Mouse (Mus musculus) embryonic facial prominence, embryonic 11.5 days (tissue): ENCODE measurements around the gene Ciita. TPM values are rescaled to one million over a fixed set of nuclear protein-coding genes. Genes with fewer than 3 reads are reported as not detected.

Experiments
- ATAC-seq: fragments of 200-750 bp; cut with Nextera tagmentation; replicated peaks from 2 replicates; pipeline ENCODE4 v1.8.0; 2017; ENCODE audit warnings: low read depth; ENCODE audit not compliant: insufficient number of reproducible peaks, low FRiP score, low TSS enrichment
- DNase-seq: peaks from one replicate; pipeline ENCODE4 v3.0.0-alpha.2; 2015; ENCODE audit warnings: low spot score
- H3K27ac ChIP-seq: fragments of 300-500 bp; sonication (generic); replicated peaks from 2 replicates; pipeline ENCODE4 v1.5.1; 2014; ENCODE audit warnings: mild to moderate bottlenecking, low read depth, low read length, control low read depth
- H3K27me3 ChIP-seq: fragments of 300-500 bp; sonication (generic); 2 replicates; pipeline ENCODE4 v1.6.1; 2014; ENCODE audit warnings: mild to moderate bottlenecking, low read length, moderate library complexity, mixed read lengths; ENCODE audit not compliant: control insufficient read depth, insufficient read depth
- H3K36me3 ChIP-seq: fragments of 300-500 bp; sonication (generic); replicated peaks from 2 replicates; pipeline ENCODE4 v1.6.1; 2014; ENCODE audit warnings: low read depth, mild to moderate bottlenecking, low read length, moderate library complexity, mixed read lengths; ENCODE audit not compliant: control insufficient read depth, insufficient read depth
- H3K4me1 ChIP-seq: fragments of 300-500 bp; sonication (generic); 2 replicates; pipeline ENCODE4 v1.6.1; 2014; ENCODE audit warnings: low read length, mixed read lengths; ENCODE audit not compliant: control insufficient read depth, insufficient read depth
- H3K4me2 ChIP-seq: fragments of 300-500 bp; sonication (generic); 2 replicates; pipeline ENCODE4 v1.6.1; 2014; ENCODE audit warnings: low read depth, mild to moderate bottlenecking, control low read depth, low read length, moderate library complexity
- H3K4me3 ChIP-seq: fragments of 300-500 bp; sonication (generic); 2 replicates; pipeline ENCODE4 v1.5.1; 2014; ENCODE audit warnings: low read depth, low read length, control low read depth
- H3K9ac ChIP-seq: fragments of 300-500 bp; sonication (generic); replicated peaks from 2 replicates; pipeline ENCODE4 v1.6.1; 2014; ENCODE audit warnings: mild to moderate bottlenecking, control low read depth, low read length
- H3K9me3 ChIP-seq: fragments of 300-500 bp; sonication (generic); replicated peaks from 2 replicates; pipeline ENCODE4 v1.6.1; 2016; ENCODE audit warnings: mild to moderate bottlenecking, low read length, inconsistent platforms, mixed read lengths; ENCODE audit not compliant: control insufficient read depth
- WGBS: fragments of 180-500 bp; shearing (Covaris S2); extraction: QIAGEN DNeasy Blood & Tissue Kit; methylation state at CpG from one replicate; pipeline ENCODE4 v1.1.7; 2014; 5-methylcytosine and 5-hydroxymethylcytosine counted together
- polyA plus RNA-seq: library from polyadenylated mRNA; unstranded; fragments of >200 nt; fragmentation: Nextera tagmentation; extraction: Ambion mirVana; gene quantifications from 2 replicates; pipeline ENCODE4 v1.2.1, GENCODE M21; 2014

Gene Ciita
- polyA plus RNA-seq, 1 experiment from 2014 or later = 0.13 TPM

DNA sequence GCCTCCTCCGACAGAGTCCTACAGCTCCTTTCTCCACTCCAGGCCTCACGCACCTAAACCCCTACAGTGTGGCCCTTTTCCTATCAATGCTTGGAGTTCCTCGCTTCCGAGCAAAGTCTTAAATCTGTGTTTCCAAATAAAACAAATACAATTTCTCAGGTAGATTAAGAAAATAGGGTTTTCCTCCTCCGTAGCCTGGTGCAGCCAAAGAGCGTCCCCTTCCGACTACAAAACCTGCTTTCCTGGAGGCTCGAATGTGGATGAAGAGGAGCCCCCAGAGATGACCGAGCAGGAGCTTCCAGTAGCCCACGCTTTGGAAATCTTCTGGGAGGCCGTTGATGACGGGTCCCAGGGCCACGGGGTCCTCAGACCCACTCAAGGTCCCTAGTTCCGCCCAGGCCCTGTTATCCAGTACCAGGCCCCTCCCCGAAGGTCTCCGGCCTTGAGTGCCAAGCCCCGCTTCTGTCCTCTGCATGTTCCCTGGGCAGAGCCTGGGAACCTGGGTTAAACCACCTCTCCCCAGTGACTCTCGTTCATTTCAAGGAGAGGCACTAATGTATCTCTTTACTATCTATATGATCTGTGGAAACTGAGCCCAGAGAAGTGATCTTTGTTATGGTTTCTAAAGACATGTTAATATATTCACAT lies 10.8 kb downstream of the Ciita start:
- H3K36me3 ChIP-seq = no peaks in the 10 kb centered on the region
- peaks cover 4% of the 10 kb centered on the region for H3K4me1 ChIP-seq
- H3K4me2 ChIP-seq = no peak overlapping the region
- DNase-seq (no peak), ATAC-seq (no peak)
- no peak overlapping the region for H3K4me3 ChIP-seq
- no peak overlapping the region for H3K9ac ChIP-seq
- H3K9me3 ChIP-seq = no peaks in the 10 kb centered on the region
- WGBS = 80% methylated on average over 18 of the region's 18 CpGs
- H3K27me3 ChIP-seq = 0 out of 2 replicates have a peak, but pooled peaks cover 2% of the 10 kb centered on the region
- H3K27ac ChIP-seq = no peak overlapping the region

DNA sequence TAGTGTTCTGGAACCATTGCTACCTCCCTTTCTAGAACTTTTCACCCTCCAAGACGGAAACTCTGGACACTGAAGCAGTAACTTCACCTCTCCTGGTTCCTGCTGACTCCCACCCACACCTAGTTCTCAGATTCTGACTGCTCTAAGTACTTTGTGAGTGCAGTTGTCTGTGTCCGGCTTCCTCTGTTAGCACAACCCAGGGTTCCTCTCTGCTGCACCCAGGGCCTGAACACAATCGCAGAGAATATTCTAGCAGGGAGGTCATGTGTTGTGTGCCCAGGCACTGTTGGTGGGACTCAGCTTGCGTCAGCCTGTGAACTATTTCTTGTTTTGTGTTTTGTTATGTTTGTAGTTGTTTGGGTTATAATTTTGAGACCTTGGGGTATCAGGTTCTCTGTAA lies 11.9 kb downstream of the Ciita start:
- no peaks in the 10 kb centered on the region for H3K9me3 ChIP-seq
- no peak overlapping the region for H3K4me3 ChIP-seq
- peaks cover 4% of the 10 kb centered on the region for H3K4me1 ChIP-seq
- no peaks in the 10 kb centered on the region for H3K36me3 ChIP-seq
- 84% methylated on average over 4 of the region's 4 CpGs for WGBS
- no peak overlapping the region for H3K4me2 ChIP-seq
- no peak overlapping the region for H3K27ac ChIP-seq
- no peak for DNase-seq
- 0 out of 2 replicates have a peak, but pooled peaks cover 2% of the 10 kb centered on the region for H3K27me3 ChIP-seq
- no peak for ATAC-seq
- H3K9ac ChIP-seq = no peak overlapping the region

DNA sequence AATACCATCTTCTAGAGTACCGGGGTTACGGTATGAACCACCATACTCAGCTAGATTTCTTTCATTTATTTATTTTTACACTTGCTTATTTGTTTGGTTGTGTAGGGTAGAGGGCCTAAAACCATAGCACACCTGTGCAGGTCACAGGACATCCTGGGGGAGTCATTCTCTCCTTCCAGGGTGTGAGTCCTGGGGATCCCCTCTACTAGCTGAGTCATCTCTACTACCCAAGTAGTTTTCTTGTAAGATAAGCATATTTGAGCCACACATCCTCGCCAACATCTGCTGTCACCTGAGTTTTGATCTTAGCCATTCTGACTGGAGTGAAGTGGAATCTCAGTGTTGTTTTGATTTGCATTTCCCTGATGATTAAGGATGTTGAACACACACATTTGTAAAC lies 12.7 kb downstream of the Ciita start:
- H3K27me3 ChIP-seq = 0 out of 2 replicates have a peak, but pooled peaks cover 2% of the 10 kb centered on the region
- H3K9ac ChIP-seq = no peak overlapping the region
- H3K4me3 ChIP-seq = no peak overlapping the region
- 87% methylated on average over 3 of the region's 3 CpGs for WGBS
- peaks cover 4% of the 10 kb centered on the region for H3K4me1 ChIP-seq
- ATAC-seq (no peak), DNase-seq (no peak)
- no peaks in the 10 kb centered on the region for H3K36me3 ChIP-seq
- no peak overlapping the region for H3K27ac ChIP-seq
- H3K4me2 ChIP-seq = no peak overlapping the region
- no peaks in the 10 kb centered on the region for H3K9me3 ChIP-seq

DNA sequence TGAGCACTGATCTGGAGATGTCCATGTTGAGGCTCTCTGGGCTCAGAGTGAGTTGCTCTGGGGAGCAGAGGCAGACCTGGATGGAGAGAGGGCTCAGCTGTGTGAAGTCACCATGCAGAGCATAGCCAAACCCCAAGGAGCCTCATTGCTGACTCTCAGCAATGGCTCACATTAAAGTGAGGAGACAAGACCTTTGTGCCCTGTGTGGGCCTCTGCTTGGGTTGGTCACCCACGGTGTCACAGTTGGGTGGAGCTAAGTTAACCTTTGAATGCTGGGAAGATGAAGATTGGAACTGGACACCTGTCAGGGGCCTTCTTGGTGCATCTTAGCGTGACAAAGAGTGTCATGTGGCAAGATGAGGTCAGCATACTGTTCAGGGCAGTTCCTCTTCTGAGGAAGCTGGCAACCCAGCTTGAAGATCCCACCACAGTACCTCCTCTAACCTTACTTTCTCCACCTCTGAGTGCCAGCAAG lies 16.0 kb downstream of the Ciita start:
- no peaks in the 10 kb centered on the region for H3K27me3 ChIP-seq
- DNase-seq (no peak), ATAC-seq (no peak)
- no peaks in the 10 kb centered on the region for H3K4me1 ChIP-seq
- no peak overlapping the region for H3K4me3 ChIP-seq
- H3K9me3 ChIP-seq = no peaks in the 10 kb centered on the region
- no peak overlapping the region for H3K4me2 ChIP-seq
- H3K27ac ChIP-seq = no peak overlapping the region
- no peak overlapping the region for H3K9ac ChIP-seq
- H3K36me3 ChIP-seq = no peaks in the 10 kb centered on the region
- 65% methylated on average over 2 of the region's 2 CpGs for WGBS

DNA sequence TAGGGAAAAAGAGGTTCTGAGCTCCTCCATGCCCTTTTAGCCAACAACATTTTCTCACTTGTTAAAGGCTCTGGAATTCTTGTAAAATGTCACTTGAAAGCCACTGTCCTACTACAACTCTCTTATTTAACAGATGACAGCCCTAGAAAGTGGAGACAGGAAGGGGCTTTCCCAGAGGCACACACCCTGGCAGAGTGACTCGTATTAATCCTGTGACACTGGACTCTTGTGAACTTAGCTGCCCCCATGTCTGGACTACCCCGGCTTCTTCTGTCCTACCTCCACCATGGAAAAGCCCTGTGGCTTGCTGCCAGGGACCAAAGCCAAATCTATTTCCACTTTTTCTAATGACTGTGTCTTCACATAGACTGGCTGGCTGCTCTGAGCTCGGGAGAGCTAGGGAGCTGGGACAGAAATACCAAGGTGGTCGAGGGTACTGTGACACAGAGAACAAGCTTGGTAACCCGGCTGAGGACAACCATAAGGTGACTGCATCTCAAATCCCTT lies 18.3 kb downstream of the Ciita start:
- no peaks in the 10 kb centered on the region for H3K4me1 ChIP-seq
- DNase-seq (no peak), ATAC-seq (no peak)
- no peaks in the 10 kb centered on the region for H3K36me3 ChIP-seq
- no peak overlapping the region for H3K4me3 ChIP-seq
- WGBS = 76% methylated on average over 5 of the region's 5 CpGs
- no peaks in the 10 kb centered on the region for H3K27me3 ChIP-seq
- H3K27ac ChIP-seq = no peak overlapping the region
- H3K4me2 ChIP-seq = no peak overlapping the region
- H3K9ac ChIP-seq = no peak overlapping the region
- no peaks in the 10 kb centered on the region for H3K9me3 ChIP-seq

DNA sequence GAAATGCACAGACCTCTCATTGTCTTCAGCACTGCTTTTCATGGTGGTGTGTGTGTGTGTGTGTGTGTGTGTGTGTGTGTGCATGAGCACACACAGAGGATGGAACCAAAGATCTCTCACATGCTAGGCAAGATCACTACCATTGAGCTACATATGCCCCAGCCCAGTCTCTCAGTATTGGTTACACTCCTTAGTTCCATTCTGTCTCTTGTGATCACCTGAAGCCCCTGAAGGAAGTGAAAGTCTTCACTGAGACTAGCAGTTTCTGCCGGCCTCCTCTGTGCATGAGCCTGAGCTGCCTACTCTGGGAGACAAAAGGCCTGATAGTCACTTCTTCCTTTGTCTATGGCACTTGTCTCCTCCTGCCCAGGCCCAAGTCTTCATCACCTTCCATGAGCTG lies 19.3 kb downstream of the Ciita start:
- no peaks in the 10 kb centered on the region for H3K27me3 ChIP-seq
- H3K4me3 ChIP-seq = no peak overlapping the region
- no peaks in the 10 kb centered on the region for H3K36me3 ChIP-seq
- 42% methylated on average over 1 of the region's 1 CpGs for WGBS
- no peak overlapping the region for H3K9ac ChIP-seq
- DNase-seq = no peak
- H3K9me3 ChIP-seq = no peaks in the 10 kb centered on the region
- no peak overlapping the region for H3K4me2 ChIP-seq
- no peak for ATAC-seq
- H3K27ac ChIP-seq = no peak overlapping the region
- H3K4me1 ChIP-seq = no peaks in the 10 kb centered on the region

DNA sequence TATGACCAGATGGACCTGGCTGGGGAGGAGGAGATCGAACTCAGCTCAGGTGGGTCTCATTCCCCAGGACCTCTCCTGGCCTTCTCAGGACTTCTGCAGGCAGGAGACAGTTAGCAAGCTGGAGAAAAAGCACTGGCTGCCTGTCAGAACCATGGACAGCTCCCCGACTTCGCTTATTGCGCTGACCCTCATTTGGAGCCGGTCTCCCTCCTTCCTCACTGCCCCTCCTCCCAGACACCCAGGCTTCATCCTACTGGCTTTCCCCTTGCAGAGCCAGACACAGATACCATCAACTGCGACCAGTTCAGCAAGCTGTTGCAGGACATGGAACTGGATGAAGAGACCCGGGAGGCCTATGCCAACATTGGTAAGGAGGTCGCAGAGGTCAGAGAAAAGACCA lies 22.0 kb downstream of the Ciita start:
- Histone ChIP-seq H3K4me3 (no peak overlapping the region), H3K9me3 (no peaks in the 10 kb centered on the region), H3K27me3 (no peaks in the 10 kb centered on the region), H3K36me3 (no peaks in the 10 kb centered on the region), H3K4me1 (no peaks in the 10 kb centered on the region), H3K27ac (no peak overlapping the region), H3K9ac (no peak overlapping the region), H3K4me2 (no peak overlapping the region)
- DNase-seq = peak; percentile 88
- ATAC-seq = no peak
- 10% methylated on average over 8 of the region's 8 CpGs for WGBS

DNA sequence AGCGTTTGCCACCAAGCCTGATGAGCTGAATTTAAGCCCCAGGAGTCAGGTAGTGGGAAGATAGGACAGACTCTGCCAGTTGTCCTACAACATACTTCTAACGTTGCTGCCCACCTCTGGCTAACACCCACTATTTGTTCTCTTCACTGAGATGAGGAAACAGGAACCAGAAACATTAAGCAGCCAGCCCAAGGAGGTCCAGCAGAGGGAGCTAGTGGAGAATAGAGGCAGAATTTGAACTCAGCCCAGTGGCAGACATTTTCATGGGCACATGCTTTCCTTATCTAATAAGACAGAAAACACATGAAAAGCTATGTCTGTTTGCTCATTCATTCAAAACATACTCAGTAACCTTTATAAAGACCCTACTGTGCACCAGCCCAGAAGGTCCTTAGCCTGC lies 23.2 kb downstream of the Ciita start:
- 84% methylated on average over 2 of the region's 2 CpGs for WGBS
- H3K4me2 ChIP-seq = no peak overlapping the region
- H3K27me3 ChIP-seq = no peaks in the 10 kb centered on the region
- no peak overlapping the region for H3K4me3 ChIP-seq
- H3K36me3 ChIP-seq = no peaks in the 10 kb centered on the region
- DNase-seq = no peak
- H3K9ac ChIP-seq = no peak overlapping the region
- no peak overlapping the region for H3K27ac ChIP-seq
- no peaks in the 10 kb centered on the region for H3K4me1 ChIP-seq
- no peak for ATAC-seq
- H3K9me3 ChIP-seq = no peaks in the 10 kb centered on the region
